Mouse (Mus musculus) megakaryocyte-erythroid progenitor cell, adult 5-6 weeks (primary cell): Measurements from ENCODE around the gene Lbp. TPM values are rescaled to one million over a fixed set of nuclear protein-coding genes. Genes with fewer than 3 reads are reported as not detected.
A peak's percentile ranks its signal among the peaks of the same experiment; 100 is the strongest.

Experiments
- ATAC-seq: replicated peaks from 2 replicates; pipeline ENCODE4 v1.8.0; 2016; ENCODE audit warnings: mild to moderate bottlenecking, inconsistent platforms; ENCODE audit not compliant: severe bottlenecking, poor library complexity, low FRiP score, low TSS enrichment
- total RNA-seq, 2 experiments: library from RNA; stranded (forward) in 1 of 2; stranded (reverse) in 1 of 2; fragments of 200-1000, 215-1000 nt in 1 of 2; fragments of >200 nt in 1 of 2; fragmentation: Nextera tagmentation in 1 of 2; gene quantifications; 2 replicates each; pipeline ENCODE4 v1.2.3; 2014 to 2017

Lbp gene
- total RNA-seq, 2 experiments from 2014 or later: not detected

GRCm38 (mm10) chr2:158356121-158356520 lies 49.8 kb downstream of the Lbp start:
- ATAC-seq: no peak

GRCm38 (mm10) chr2:158359757-158360620 lies 53.7 kb downstream of the Lbp start:
- no peak for ATAC-seq

GRCm38 (mm10) chr2:158360873-158361677 lies 54.8 kb downstream of the Lbp start:
- peak; percentile 85 for ATAC-seq

GRCm38 (mm10) chr2:158361678-158362320 lies 55.5 kb downstream of the Lbp start:
- ATAC-seq: peak; percentile 22; the same call in 1 of the 2 replicates

- ATAC-seq: no peak
Measured at GRCm38 (mm10) chr2:158364175-158364574, 57.9 kb downstream of the Lbp start.

GRCm38 (mm10) chr2:158365099-158365850 lies 59.0 kb downstream of the Lbp start:
- no peak for ATAC-seq

GRCm38 (mm10) chr2:158367654-158368053 lies 61.4 kb downstream of the Lbp start:
- ATAC-seq: peak; percentile 66

GRCm38 (mm10) chr2:158368313-158368712 lies 62.0 kb downstream of the Lbp start:
- no peak for ATAC-seq

GRCm38 (mm10) chr2:158369474-158370172 lies 63.3 kb downstream of the Lbp start:
- no peak for ATAC-seq

- no peak for ATAC-seq
Measured at GRCm38 (mm10) chr2:158370173-158370550, 63.9 kb downstream of the Lbp start.

- ATAC-seq: peak; percentile 65
Measured at GRCm38 (mm10) chr2:158373061-158373460, 66.8 kb downstream of the Lbp start.

- no peak for ATAC-seq
Measured at GRCm38 (mm10) chr2:158373516-158373915, 67.2 kb downstream of the Lbp start.

GRCm38 (mm10) chr2:158375443-158376122 lies 69.3 kb downstream of the Lbp start, which contains the start of gene Snhg11:
Gene Snhg11 (plus strand): TSS chr2:158375638.
- ATAC-seq: peak; percentile 42

GRCm38 (mm10) chr2:158376123-158376687 lies 69.9 kb downstream of the Lbp start:
- no peak for ATAC-seq

- ATAC-seq: no peak
Measured at GRCm38 (mm10) chr2:158376798-158377197, 70.5 kb downstream of the Lbp start.

- no peak for ATAC-seq
Measured at GRCm38 (mm10) chr2:158377811-158378210, 71.5 kb downstream of the Lbp start.

- ATAC-seq: peak; percentile 65
Measured at GRCm38 (mm10) chr2:158379354-158380078, 73.2 kb downstream of the Lbp start.
